Mouse (Mus musculus): ENCODE measurements around the gene Ncor1. TPM values are rescaled to one million over a fixed set of nuclear protein-coding genes. Genes with fewer than 3 reads are reported as not detected.
"Not testable (repeated sequence)": the region's sequence is repeated elsewhere in the genome, so short reads cannot be mapped to it uniquely, and the experiment has no call there.

Ncor1 gene
- total RNA-seq, 2 experiments from 2014 or later = 243 to 266 TPM

GRCm38 (mm10) chr11:62463225-62463915 is 5.0 kb upstream of the Ncor1 start:
- no peak for ATAC-seq (replicated peaks; ENCODE audit: low FRiP score, poor library complexity, severe bottlenecking)

GRCm38 (mm10) chr11:62462529-62462928 is 4.2 kb upstream of the Ncor1 start:
- not testable (repeated sequence) for ATAC-seq (replicated peaks; ENCODE audit: low FRiP score, poor library complexity, severe bottlenecking)

GRCm38 (mm10) chr11:62458780-62459179 is 439 bp upstream of the Ncor1 start:
- ATAC-seq (replicated peaks; ENCODE audit: low FRiP score, poor library complexity, severe bottlenecking) = peak; percentile 12; the same call in 1 of the 2 replicates

- ATAC-seq (replicated peaks; ENCODE audit: low FRiP score, poor library complexity, severe bottlenecking) = no peak
These were observed 460 bp downstream of the Ncor1 start for GRCm38 (mm10) chr11:62457891-62458270.

DNA sequence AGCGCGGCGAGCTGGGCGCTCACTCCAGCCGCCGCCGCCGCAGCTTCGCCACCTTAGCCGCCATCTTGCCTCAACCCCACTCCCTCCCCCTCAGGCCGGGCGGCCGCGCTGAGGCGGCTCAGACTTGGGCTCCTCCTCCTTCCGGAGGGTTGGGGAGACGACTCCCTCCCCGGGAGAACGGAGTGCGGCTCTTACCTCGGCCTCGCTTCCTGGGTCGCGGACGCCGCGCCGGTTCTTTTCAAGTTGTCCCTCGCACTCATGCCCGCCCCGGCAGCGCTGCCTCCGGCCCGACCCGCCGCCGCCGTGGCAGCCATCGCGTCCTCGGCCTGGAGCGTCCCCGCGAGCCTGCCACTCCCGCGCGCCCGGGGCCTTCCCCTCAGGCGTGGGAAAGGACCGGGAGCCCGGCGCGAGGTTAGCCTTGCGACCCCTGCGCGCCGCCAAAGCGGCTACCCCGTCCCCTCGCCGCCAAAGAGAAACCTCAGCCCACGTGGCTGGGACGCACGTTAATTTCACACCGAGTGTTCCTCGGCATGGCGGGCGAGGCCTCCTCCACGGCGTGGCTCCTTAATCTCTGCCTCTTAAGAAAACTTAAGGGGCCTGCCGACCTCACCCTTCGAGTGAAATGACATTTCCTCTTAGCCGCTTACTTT is 975 bp downstream of the Ncor1 start:
- ATAC-seq (replicated peaks; ENCODE audit: low FRiP score, poor library complexity, severe bottlenecking) = peak; percentile 88

DNA sequence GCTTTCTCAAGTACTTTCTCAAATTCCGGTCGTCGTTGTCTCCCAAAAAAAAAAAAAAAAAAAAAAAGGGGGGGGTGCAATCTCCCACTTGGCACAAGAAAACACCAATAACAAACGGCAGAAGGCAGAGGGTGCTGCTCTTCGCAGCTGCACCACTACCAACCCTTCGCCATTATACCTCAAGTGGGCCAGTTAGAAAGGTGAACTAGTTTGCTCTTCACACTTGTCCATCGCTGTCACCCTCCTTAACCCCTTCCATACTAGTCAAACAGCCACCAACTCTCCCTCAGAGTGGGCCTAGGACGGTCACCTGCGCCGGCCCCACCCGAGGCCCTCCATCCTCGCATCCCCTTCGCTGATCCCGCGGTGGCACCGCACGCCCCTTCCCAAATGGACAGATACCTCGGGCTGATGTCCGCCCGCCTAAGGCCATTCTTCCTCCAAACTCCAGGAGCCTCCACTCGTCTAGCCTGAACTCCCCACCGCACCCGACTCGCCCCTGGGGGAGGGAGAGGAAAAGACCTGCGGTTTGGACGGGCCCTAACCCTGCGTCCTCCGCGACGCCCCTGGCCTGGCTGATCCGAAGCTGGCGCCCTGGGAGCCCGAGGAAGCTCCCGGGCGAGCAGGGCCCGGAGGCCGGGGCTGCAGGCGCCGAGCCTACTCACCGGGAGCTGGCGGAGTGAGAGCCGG is 1.7 kb downstream of the Ncor1 start:
- ATAC-seq (replicated peaks; ENCODE audit: low FRiP score, poor library complexity, severe bottlenecking) = peak; percentile 53

DNA sequence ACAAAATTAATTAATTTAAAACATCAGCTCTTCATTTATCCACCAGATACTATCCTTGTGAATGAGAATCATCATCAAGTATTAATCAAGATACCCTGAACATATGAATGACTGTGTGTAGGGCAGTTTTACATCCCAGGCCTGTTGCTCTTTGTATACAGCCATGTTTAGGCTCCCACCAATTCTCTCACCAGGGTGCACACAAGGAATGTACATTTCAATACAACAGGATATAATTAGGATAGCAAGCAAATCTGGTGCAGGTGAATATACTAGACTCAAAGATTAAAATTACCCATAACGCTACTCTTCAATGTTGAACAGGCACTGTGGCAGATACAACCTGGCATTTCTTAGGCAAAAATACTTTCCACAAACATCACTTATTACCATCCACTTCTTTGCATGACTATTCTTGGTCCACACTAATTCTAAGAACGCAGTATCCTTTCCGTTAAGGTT is 2.3 kb downstream of the Ncor1 start:
- ATAC-seq (replicated peaks; ENCODE audit: low FRiP score, poor library complexity, severe bottlenecking) = no peak

DNA sequence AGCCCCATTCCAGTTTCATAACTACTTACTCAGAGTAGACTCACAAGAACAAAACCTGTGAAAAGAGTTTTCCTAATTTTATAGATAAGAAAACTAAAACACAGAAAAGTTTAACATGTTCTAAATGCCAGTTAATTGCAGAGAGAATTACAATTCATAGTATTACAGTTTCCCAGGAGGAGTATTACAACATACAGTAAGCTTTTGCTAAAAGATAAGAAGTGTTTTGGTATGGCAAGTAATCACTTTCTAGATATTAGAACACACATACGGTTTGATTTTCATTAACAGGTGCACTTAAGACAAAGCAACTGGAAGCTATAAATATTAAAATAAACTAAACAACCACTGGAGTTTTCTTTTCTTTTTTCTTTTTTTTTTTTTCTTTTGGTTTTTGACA is 3.1 kb downstream of the Ncor1 start:
- no peak for ATAC-seq (replicated peaks; ENCODE audit: low FRiP score, poor library complexity, severe bottlenecking)

GRCm38 (mm10) chr11:62448971-62449370 is 9.4 kb downstream of the Ncor1 start:
- ATAC-seq (replicated peaks; ENCODE audit: low FRiP score, poor library complexity, severe bottlenecking) = no peak

DNA sequence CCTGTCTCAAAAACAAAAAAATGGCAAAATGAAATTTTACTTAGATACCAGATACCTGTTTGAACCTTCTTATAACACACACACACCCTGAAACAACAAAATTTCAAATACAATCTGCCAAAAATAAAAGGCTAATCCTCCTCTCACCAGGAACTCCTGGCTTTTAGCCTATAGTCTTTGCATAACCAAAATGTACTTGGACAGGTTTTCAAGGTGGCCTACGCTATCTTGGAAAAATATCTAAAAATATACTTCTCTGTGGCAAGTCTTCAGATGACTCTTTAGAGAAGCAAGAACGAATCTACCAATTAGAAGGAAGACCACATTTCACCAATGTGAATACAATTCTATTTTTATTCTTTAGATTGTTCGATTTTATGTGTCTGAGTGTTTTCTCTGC is 12.5 kb downstream of the Ncor1 start:
- no peak for ATAC-seq (replicated peaks; ENCODE audit: low FRiP score, poor library complexity, severe bottlenecking)

DNA sequence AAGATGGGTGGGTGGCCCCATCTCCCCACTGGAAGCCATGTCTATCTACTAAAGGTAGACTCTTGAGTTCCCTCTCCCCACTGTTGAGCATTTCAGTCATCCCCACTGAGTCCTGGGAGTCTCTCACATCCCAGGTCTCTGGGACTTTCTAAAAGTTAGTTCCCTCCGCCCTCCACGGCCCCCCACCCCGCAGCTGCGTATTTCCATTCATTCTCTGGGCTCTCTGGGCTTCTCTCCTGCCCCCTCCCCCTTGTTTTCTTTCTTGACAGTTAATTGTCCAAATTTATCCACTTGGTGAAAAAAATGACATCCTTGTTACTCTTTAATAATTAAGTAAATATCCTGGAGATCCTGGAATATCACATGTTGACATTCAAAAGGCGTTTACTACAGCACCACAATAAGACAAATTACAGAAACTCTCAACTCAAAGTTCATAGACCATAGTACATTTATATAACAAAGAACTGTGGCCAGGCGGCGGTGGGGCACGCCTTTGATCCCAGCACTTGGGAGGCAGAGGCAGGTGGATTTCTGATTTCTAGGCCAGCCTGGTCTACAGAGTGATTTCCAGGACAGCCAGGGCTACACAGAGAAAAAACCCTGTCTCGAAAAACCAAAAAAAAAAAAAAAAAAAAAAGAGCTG is 17.5 kb downstream of the Ncor1 start:
- no peak for ATAC-seq (replicated peaks; ENCODE audit: low FRiP score, poor library complexity, severe bottlenecking)

GRCm38 (mm10) chr11:62432211-62432610 is 26.1 kb downstream of the Ncor1 start:
- no peak for ATAC-seq (replicated peaks; ENCODE audit: low FRiP score, poor library complexity, severe bottlenecking)

GRCm38 (mm10) chr11:62427105-62427504 is 31.2 kb downstream of the Ncor1 start:
- ATAC-seq (replicated peaks; ENCODE audit: low FRiP score, poor library complexity, severe bottlenecking) = 0 out of 2 replicates have a peak, but pooled peaks have one; percentile 30

- ATAC-seq (replicated peaks; ENCODE audit: low FRiP score, poor library complexity, severe bottlenecking) = no peak
These were observed 32.1 kb downstream of the Ncor1 start for GRCm38 (mm10) chr11:62426266-62426665.

DNA sequence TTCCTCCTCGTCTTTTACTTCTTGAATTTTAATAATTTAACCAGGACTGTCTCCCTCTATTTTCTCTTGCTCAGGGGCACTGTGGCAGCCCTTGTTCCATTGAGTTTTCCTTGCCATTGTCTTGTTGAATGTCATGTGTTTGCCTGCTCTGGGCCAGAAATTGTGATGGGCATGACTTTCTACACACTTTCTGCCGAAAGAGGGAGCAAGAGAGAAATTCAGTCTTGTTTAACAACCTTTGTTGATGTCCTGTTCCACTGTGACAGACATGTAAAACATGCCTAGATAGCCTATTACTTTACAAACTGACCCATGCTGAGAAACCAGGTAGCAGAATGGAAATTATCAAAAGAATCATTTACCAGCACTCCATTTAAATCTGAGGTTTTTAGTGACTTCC is 33.8 kb downstream of the Ncor1 start:
- no peak for ATAC-seq (replicated peaks; ENCODE audit: low FRiP score, poor library complexity, severe bottlenecking)

- ATAC-seq (replicated peaks; ENCODE audit: low FRiP score, poor library complexity, severe bottlenecking) = no peak
These were observed 43.3 kb downstream of the Ncor1 start for GRCm38 (mm10) chr11:62415026-62415425.

GRCm38 (mm10) chr11:62409611-62410010 is 48.7 kb downstream of the Ncor1 start:
- ATAC-seq (replicated peaks; ENCODE audit: low FRiP score, poor library complexity, severe bottlenecking) = no peak

- no peak for ATAC-seq (replicated peaks; ENCODE audit: low FRiP score, poor library complexity, severe bottlenecking)
These were observed 49.5 kb downstream of the Ncor1 start for GRCm38 (mm10) chr11:62408848-62409247.

DNA sequence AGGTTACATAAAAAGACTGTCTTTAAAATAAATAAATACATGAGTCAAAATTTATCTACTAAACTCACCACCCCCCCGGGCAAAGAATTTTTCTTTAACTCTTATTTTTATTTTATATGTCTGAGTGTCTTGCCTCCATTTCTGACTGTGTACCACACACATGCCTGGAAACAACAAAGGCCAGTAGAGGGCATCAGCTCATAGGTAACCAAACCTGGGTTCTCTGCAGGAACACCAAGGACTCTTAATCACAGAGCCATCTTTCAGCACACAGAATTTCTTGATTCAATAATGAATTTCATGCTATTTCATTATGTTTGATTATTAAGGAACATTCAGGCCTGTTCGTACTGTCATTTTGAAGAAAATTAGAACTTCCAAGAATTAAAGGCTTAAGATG is 61.9 kb downstream of the Ncor1 start:
- no peak for ATAC-seq (replicated peaks; ENCODE audit: low FRiP score, poor library complexity, severe bottlenecking)

- no peak for ATAC-seq (replicated peaks; ENCODE audit: low FRiP score, poor library complexity, severe bottlenecking)
These were observed 70.0 kb downstream of the Ncor1 start for GRCm38 (mm10) chr11:62388331-62388679.
